Mouse (Mus musculus): ENCODE measurements around the gene Olfr649. TPM values are rescaled to one million over a fixed set of nuclear protein-coding genes. Genes with fewer than 3 reads are reported as not detected.
A peak's percentile ranks its signal among the peaks of the same experiment; 100 is the strongest.

Gene Olfr649
- polyA plus RNA-seq, 1 experiment from 2014 or later: not detected

DNA sequence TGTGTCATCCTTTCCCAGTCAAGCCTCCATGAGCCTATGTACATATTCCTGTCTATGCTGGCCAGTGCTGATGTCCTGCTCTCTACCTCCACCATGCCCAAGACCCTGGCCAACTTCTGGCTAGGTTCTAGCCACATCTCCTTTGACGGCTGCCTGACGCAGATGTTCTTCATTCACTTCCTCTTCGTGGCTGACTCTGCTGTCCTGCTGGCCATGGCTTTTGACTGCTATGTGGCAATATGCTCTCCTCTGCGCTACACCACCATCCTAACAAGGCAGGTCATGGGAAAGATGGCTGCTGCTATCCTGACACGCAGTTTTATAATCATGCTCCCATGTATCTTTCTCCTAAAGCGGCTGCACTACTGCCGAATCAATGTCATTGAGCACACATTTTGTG is 10.4 kb upstream of the Olfr649 start:
- ATAC-seq (ENCODE audit: low read depth): no peak
- Histone ChIP-seq H3K4me3 (ENCODE audit: low read length) (no peak overlapping the region), H3K27ac (ENCODE audit: low read length) (no peak overlapping the region), H3K36me3 (ENCODE audit: control insufficient read depth, insufficient read depth, low read length) (no peaks in the 10 kb centered on the region), H3K9me3 (ENCODE audit: control insufficient read depth, low read length) (no peaks in the 10 kb centered on the region), H3K27me3 (ENCODE audit: control insufficient read depth, insufficient read depth, low read depth, low read length) (no peaks in the 10 kb centered on the region), H3K9ac (ENCODE audit: low read length) (no peak overlapping the region), H3K4me2 (ENCODE audit: low read depth, low read length) (no peak overlapping the region), H3K4me1 (replicated peaks; ENCODE audit: control insufficient read depth, insufficient read depth, low read length) (no peaks in the 10 kb centered on the region)
- WGBS: 85% methylated on average over 7 of the region's 7 CpGs

GRCm38 (mm10) chr7:104199822-104200221 is 4.0 kb upstream of the Olfr649 start:
- Histone ChIP-seq H3K27ac (ENCODE audit: low read length) (no peak overlapping the region), H3K4me1 (replicated peaks; ENCODE audit: control insufficient read depth, insufficient read depth, low read length) (no peaks in the 10 kb centered on the region), H3K36me3 (ENCODE audit: control insufficient read depth, insufficient read depth, low read length) (no peaks in the 10 kb centered on the region), H3K9ac (ENCODE audit: low read length) (no peak overlapping the region), H3K9me3 (ENCODE audit: control insufficient read depth, low read length) (no peaks in the 10 kb centered on the region), H3K27me3 (ENCODE audit: control insufficient read depth, insufficient read depth, low read depth, low read length) (no peaks in the 10 kb centered on the region), H3K4me3 (ENCODE audit: low read length) (no peak overlapping the region), H3K4me2 (ENCODE audit: low read depth, low read length) (no peak overlapping the region)
- peak; percentile 70 for ATAC-seq (ENCODE audit: low read depth)
- WGBS: 5% methylated on average over 5 of the region's 5 CpGs

DNA sequence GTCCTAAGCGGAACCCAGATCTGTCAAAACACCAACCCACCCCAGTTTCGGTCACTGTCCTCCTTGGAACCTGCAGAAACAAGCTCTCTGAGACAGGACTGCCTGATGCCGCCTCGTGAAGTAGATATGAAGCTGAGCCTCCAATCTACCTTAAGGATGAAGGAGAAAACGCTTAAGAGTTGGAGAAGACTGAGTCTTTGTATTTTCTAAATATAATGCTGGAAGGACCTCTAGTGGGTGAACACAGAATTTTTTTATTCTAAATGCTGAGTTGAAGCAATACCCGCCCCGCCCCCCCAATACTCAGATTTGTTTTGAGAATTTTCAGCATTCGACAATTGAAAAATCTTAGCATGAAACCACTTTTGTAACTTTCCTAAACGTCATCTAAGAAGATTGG is 4.5 kb downstream of the Olfr649 start:
- Histone ChIP-seq H3K9me3 (ENCODE audit: control insufficient read depth, low read length) (no peaks in the 10 kb centered on the region), H3K27me3 (ENCODE audit: control insufficient read depth, insufficient read depth, low read depth, low read length) (no peaks in the 10 kb centered on the region), H3K4me3 (ENCODE audit: low read length) (no peak overlapping the region), H3K27ac (ENCODE audit: low read length) (no peak overlapping the region), H3K4me1 (replicated peaks; ENCODE audit: control insufficient read depth, insufficient read depth, low read length) (no peaks in the 10 kb centered on the region), H3K36me3 (ENCODE audit: control insufficient read depth, insufficient read depth, low read length) (no peaks in the 10 kb centered on the region), H3K4me2 (ENCODE audit: low read depth, low read length) (no peak overlapping the region), H3K9ac (ENCODE audit: low read length) (no peak overlapping the region)
- ATAC-seq (ENCODE audit: low read depth): no peak
- WGBS: 48% methylated on average over 9 of the region's 9 CpGs

- ATAC-seq (ENCODE audit: low read depth): no peak
Observed at GRCm38 (mm10) chr7:104183292-104183691, 12.5 kb downstream of the Olfr649 start, which contains the start of gene Olfr648. Gene Olfr648 (minus strand): TSS chr7:104183392.

DNA sequence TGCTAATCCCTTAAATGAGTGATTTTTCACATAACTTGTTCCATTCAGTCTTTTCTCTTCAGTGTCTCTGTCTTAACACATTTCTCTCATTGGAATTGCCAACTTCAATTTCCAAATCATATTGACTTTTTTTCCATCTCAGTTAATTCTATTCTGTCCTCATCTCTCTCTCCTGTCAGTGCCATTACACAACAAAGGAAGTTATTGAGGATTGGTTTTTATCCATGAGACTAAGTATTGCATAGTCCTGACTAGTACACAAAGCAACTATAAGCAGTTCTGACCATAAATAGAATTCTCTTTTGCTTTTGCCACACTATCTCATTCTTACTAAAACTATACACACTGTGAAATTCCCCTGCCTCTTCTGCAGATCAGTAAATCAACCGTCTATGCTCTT is 16.7 kb downstream of the Olfr649 start:
- H3K9ac ChIP-seq (ENCODE audit: low read length): no peak overlapping the region
- H3K9me3 ChIP-seq (ENCODE audit: control insufficient read depth, low read length): no peaks in the 10 kb centered on the region
- H3K4me1 ChIP-seq (replicated peaks; ENCODE audit: control insufficient read depth, insufficient read depth, low read length): no peaks in the 10 kb centered on the region
- H3K4me3 ChIP-seq (ENCODE audit: low read length): no peak overlapping the region
- no peaks in the 10 kb centered on the region for H3K36me3 ChIP-seq (ENCODE audit: control insufficient read depth, insufficient read depth, low read length)
- no peak overlapping the region for H3K27ac ChIP-seq (ENCODE audit: low read length)
- H3K27me3 ChIP-seq (ENCODE audit: control insufficient read depth, insufficient read depth, low read depth, low read length): no peaks in the 10 kb centered on the region
- WGBS: 81% methylated on average over 1 of the region's 1 CpGs
- ATAC-seq (ENCODE audit: low read depth): no peak
- H3K4me2 ChIP-seq (ENCODE audit: low read depth, low read length): no peak overlapping the region

More at GRCm38 (mm10) chr7:104183292-104183691, 12.5 kb downstream of the Olfr649 start, which contains the start of gene Olfr648:
- H3K36me3 ChIP-seq (ENCODE audit: control insufficient read depth, insufficient read depth, low read length): no peaks in the 10 kb centered on the region
- H3K9ac ChIP-seq (ENCODE audit: low read length): no peak within 1 kb of the TSS
- 79% methylated on average over 2 of the region's 2 CpGs for WGBS
- H3K4me2 ChIP-seq (ENCODE audit: low read depth, low read length): no peak within 1 kb of the TSS
- no peaks in the 10 kb centered on the region for H3K27me3 ChIP-seq (ENCODE audit: control insufficient read depth, insufficient read depth, low read depth, low read length)
- H3K4me1 ChIP-seq (replicated peaks; ENCODE audit: control insufficient read depth, insufficient read depth, low read length): no peaks in the 10 kb centered on the region
- H3K9me3 ChIP-seq (ENCODE audit: control insufficient read depth, low read length): no peaks in the 10 kb centered on the region
- no peak within 1 kb of the TSS for H3K27ac ChIP-seq (ENCODE audit: low read length)
- H3K4me3 ChIP-seq (ENCODE audit: low read length): no peak within 1 kb of the TSS

DNA sequence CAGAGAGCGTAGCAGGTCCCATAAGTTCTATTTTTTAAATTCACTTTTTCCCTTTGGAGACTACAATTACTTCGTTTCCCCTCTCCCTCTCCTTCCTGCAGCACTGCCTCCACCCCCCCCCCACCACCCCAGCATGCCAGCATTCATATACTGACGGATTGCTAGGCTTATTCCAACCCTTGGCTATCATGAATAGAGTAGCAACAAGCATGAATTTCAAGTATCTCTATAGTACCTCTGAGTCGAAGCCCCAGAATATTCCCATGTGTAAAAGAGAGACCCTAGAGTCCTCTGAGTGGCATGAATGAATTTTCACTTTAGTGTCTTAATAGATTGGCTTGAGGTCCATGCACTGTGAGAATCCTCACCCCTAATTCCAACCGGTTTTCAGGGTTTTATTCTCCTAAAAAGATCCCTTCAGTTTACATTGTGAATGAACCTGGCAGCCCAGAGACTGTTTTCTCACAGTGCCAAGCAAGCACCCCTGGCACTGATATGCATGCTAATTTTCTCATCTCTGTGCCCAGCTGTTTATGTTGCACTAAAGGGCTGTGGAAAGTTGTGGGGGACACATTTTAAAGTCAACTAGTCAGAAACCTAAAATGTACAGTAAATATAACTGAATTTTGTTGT is 17.2 kb downstream of the Olfr649 start:
- ATAC-seq (ENCODE audit: low read depth): no peak
- no peaks in the 10 kb centered on the region for H3K27me3 ChIP-seq (ENCODE audit: control insufficient read depth, insufficient read depth, low read depth, low read length)
- WGBS: 70% methylated on average over 5 of the region's 5 CpGs
- no peak overlapping the region for H3K4me2 ChIP-seq (ENCODE audit: low read depth, low read length)
- H3K4me1 ChIP-seq (replicated peaks; ENCODE audit: control insufficient read depth, insufficient read depth, low read length): no peaks in the 10 kb centered on the region
- no peak overlapping the region for H3K9ac ChIP-seq (ENCODE audit: low read length)
- no peak overlapping the region for H3K27ac ChIP-seq (ENCODE audit: low read length)
- H3K4me3 ChIP-seq (ENCODE audit: low read length): no peak overlapping the region
- no peaks in the 10 kb centered on the region for H3K36me3 ChIP-seq (ENCODE audit: control insufficient read depth, insufficient read depth, low read length)
- no peaks in the 10 kb centered on the region for H3K9me3 ChIP-seq (ENCODE audit: control insufficient read depth, low read length)

DNA sequence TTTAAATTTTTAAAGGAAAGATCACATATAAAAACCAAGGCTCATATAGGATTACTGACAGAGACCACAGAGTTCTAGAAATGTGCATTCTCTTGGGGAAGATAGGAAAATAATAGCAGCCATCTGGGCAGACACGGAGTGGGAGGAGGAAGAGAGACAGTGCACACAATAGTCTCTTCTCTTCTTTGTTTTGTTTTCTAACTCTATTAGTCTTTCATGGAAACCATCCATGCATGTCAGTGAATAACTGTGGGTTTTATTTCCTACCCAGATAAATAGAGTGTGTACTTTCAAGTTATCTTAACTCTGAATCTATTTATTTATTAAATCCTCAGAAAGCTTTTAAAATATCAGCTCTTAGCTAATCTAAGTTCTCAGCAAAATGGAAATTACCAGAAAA is 20.7 kb downstream of the Olfr649 start:
- Histone ChIP-seq H3K4me2 (ENCODE audit: low read depth, low read length) (no peak overlapping the region), H3K9ac (ENCODE audit: low read length) (no peak overlapping the region), H3K4me1 (replicated peaks; ENCODE audit: control insufficient read depth, insufficient read depth, low read length) (no peaks in the 10 kb centered on the region), H3K27ac (ENCODE audit: low read length) (no peak overlapping the region), H3K36me3 (ENCODE audit: control insufficient read depth, insufficient read depth, low read length) (no peaks in the 10 kb centered on the region), H3K9me3 (ENCODE audit: control insufficient read depth, low read length) (no peaks in the 10 kb centered on the region), H3K27me3 (ENCODE audit: control insufficient read depth, insufficient read depth, low read depth, low read length) (no peaks in the 10 kb centered on the region), H3K4me3 (ENCODE audit: low read length) (no peak overlapping the region)
- 74% methylated on average over 1 of the region's 1 CpGs for WGBS
- no peak for ATAC-seq (ENCODE audit: low read depth)

- Histone ChIP-seq H3K4me1 (replicated peaks; ENCODE audit: control insufficient read depth, insufficient read depth, low read length) (no peaks in the 10 kb centered on the region), H3K27ac (ENCODE audit: low read length) (no peak overlapping the region), H3K36me3 (ENCODE audit: control insufficient read depth, insufficient read depth, low read length) (no peaks in the 10 kb centered on the region), H3K9me3 (ENCODE audit: control insufficient read depth, low read length) (no peaks in the 10 kb centered on the region), H3K9ac (ENCODE audit: low read length) (no peak overlapping the region), H3K4me2 (ENCODE audit: low read depth, low read length) (no peak overlapping the region), H3K4me3 (ENCODE audit: low read length) (no peak overlapping the region), H3K27me3 (ENCODE audit: control insufficient read depth, insufficient read depth, low read depth, low read length) (no peaks in the 10 kb centered on the region)
- WGBS: 54% methylated on average over 6 of the region's 6 CpGs
- ATAC-seq (ENCODE audit: low read depth): peak; percentile 61; the same call in 1 of the 2 replicates
Observed at GRCm38 (mm10) chr7:104169634-104170204, 26.1 kb downstream of the Olfr649 start.

DNA sequence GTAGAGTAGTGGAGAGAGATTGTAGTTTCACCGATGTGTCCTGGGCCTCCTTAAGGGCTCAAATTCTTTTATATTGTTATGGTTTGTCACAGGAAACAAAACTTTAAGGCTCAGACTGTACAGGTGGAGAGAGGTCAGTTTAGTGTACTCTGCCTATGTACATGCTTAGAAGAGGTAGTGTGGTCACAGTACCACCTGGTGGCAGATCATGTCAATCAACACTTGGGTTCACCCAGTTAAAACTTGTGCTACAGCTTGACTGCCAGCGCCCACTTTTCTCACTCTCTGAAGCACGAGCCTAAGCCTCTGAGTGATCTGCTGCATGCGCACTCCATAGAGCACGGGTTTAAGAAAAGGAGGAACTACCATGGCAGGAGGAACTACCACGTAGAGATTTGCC is 28.7 kb downstream of the Olfr649 start:
- Histone ChIP-seq H3K27ac (ENCODE audit: low read length) (no peak overlapping the region), H3K4me1 (replicated peaks; ENCODE audit: control insufficient read depth, insufficient read depth, low read length) (no peaks in the 10 kb centered on the region), H3K27me3 (ENCODE audit: control insufficient read depth, insufficient read depth, low read depth, low read length) (no peaks in the 10 kb centered on the region), H3K9me3 (ENCODE audit: control insufficient read depth, low read length) (no peaks in the 10 kb centered on the region), H3K4me2 (ENCODE audit: low read depth, low read length) (no peak overlapping the region), H3K9ac (ENCODE audit: low read length) (no peak overlapping the region), H3K36me3 (ENCODE audit: control insufficient read depth, insufficient read depth, low read length) (no peaks in the 10 kb centered on the region), H3K4me3 (ENCODE audit: low read length) (no peak overlapping the region)
- ATAC-seq (ENCODE audit: low read depth): 0 out of 2 replicates have a peak, but pooled peaks have one; percentile 34
- WGBS: 70% methylated on average over 6 of the region's 6 CpGs
